Mouse (Mus musculus) inflammation-experienced regulatory T-cells, adult 6 months (primary cell): ENCODE measurements at regions not wholly inside any gene's neighbourhood (a gene's known extent, or its start where the extent isn't known, plus 50 kb on each side); places are given as distances from the start of the nearest gene placed in this dataset.

Experiments
- ATAC-seq: one replicate; pipeline ENCODE4 v1.8.0; 2017

GRCm38 (mm10) chr3:50888571-50889210 is 335.6 kb upstream of the Noct start:
- no peak for ATAC-seq

- no peak for ATAC-seq
Measured at GRCm38 (mm10) chr3:50890537-50890936, 333.7 kb upstream of the Noct start.

GRCm38 (mm10) chr3:50898179-50898578 is 326.1 kb upstream of the Noct start:
- ATAC-seq = no peak

GRCm38 (mm10) chr3:50899830-50900350 is 324.4 kb upstream of the Noct start:
- no peak for ATAC-seq

GRCm38 (mm10) chr3:50900566-50900965 is 323.7 kb upstream of the Noct start:
- no peak for ATAC-seq

- no peak for ATAC-seq
Measured at GRCm38 (mm10) chr3:50901321-50901720, 322.9 kb upstream of the Noct start.

GRCm38 (mm10) chr3:50902933-50903332 is 321.3 kb upstream of the Noct start:
- no peak for ATAC-seq

- ATAC-seq = no peak
Measured at GRCm38 (mm10) chr3:50904716-50905116, 319.5 kb upstream of the Noct start.

GRCm38 (mm10) chr3:50905274-50905992 is 318.8 kb upstream of the Noct start:
- peak; percentile 16 for ATAC-seq

- ATAC-seq = peak; percentile 79
Measured at GRCm38 (mm10) chr3:50905993-50906831, 318.0 kb upstream of the Noct start.

- no peak for ATAC-seq
Measured at GRCm38 (mm10) chr3:50912980-50913518, 311.2 kb upstream of the Noct start.

- no peak for ATAC-seq
Measured at GRCm38 (mm10) chr3:50914866-50915365, 309.3 kb upstream of the Noct start.

GRCm38 (mm10) chr3:50916305-50916854 is 307.9 kb upstream of the Noct start:
- no peak for ATAC-seq

GRCm38 (mm10) chr3:50922347-50922746 is 301.9 kb upstream of the Noct start:
- ATAC-seq = no peak

GRCm38 (mm10) chr3:50922832-50923231 is 301.4 kb upstream of the Noct start:
- no peak for ATAC-seq

GRCm38 (mm10) chr3:50923327-50923726 is 300.9 kb upstream of the Noct start:
- ATAC-seq = no peak

GRCm38 (mm10) chr3:50927318-50927717 is 296.9 kb upstream of the Noct start:
- ATAC-seq = no peak

GRCm38 (mm10) chr3:50929013-50929412 is 295.2 kb upstream of the Noct start:
- no peak for ATAC-seq

GRCm38 (mm10) chr3:50932397-50933089 is 291.7 kb upstream of the Noct start:
- no peak for ATAC-seq

GRCm38 (mm10) chr3:50933090-50933443 is 291.2 kb upstream of the Noct start:
- no peak for ATAC-seq

- ATAC-seq = no peak
Measured at GRCm38 (mm10) chr3:50939602-50940001, 284.6 kb upstream of the Noct start.

GRCm38 (mm10) chr3:50940656-50941055 is 283.6 kb upstream of the Noct start:
- ATAC-seq = no peak
